Mouse (Mus musculus) kidney, postnatal 0 days (tissue): Measurements from ENCODE around the gene Pmm1. TPM values are rescaled to one million over a fixed set of nuclear protein-coding genes. Genes with fewer than 3 reads are reported as not detected.
A peak's percentile ranks its signal among the peaks of the same experiment; 100 is the strongest.

Experiments
- ATAC-seq: fragments of 200-750 bp; cut with Nextera tagmentation; replicated peaks from 2 replicates; pipeline ENCODE4 v1.8.0; 2017; ENCODE audit warnings: low read depth, moderate number of reproducible peaks, moderate TSS enrichment, moderate library complexity; ENCODE audit not compliant: low FRiP score
- DNase-seq: peaks from one replicate; pipeline ENCODE4 v3.0.0-alpha.2; 2016; ENCODE audit warnings: low spot score
- H3K27ac ChIP-seq: fragments of 300-500 bp; sonication (generic); 2 replicates; pipeline ENCODE4 v1.5.1; 2014; ENCODE audit warnings: mild to moderate bottlenecking
- H3K27me3 ChIP-seq: fragments of 300-500 bp; sonication (generic); 2 replicates; pipeline ENCODE4 v1.6.1; 2014; ENCODE audit warnings: low read length, mixed read lengths; ENCODE audit not compliant: insufficient read depth
- H3K36me3 ChIP-seq: fragments of 300-500 bp; sonication (generic); 2 replicates; pipeline ENCODE4 v1.6.1; 2014; ENCODE audit warnings: low read length, mixed read lengths; ENCODE audit not compliant: insufficient read depth
- H3K4me1 ChIP-seq: fragments of 300-500 bp; sonication (generic); replicated peaks from 2 replicates; pipeline ENCODE4 v1.6.1; 2014; ENCODE audit warnings: antibody characterized with exemption, low read length, mixed read lengths; ENCODE audit not compliant: insufficient read depth
- H3K4me2 ChIP-seq: fragments of 300-500 bp; sonication (generic); 2 replicates; pipeline ENCODE4 v1.6.1; 2014; ENCODE audit warnings: mild to moderate bottlenecking, low read length, moderate library complexity, mixed read lengths
- H3K4me3 ChIP-seq: fragments of 300-500 bp; sonication (generic); replicated peaks from 2 replicates; pipeline ENCODE4 v1.5.1; 2014; ENCODE audit warnings: low read depth, low read length
- H3K9ac ChIP-seq: fragments of 300-500 bp; sonication (generic); 2 replicates; pipeline ENCODE4 v1.6.1; 2014; ENCODE audit warnings: low read depth, low read length
- H3K9me3 ChIP-seq: fragments of 300-500 bp; sonication (generic); replicated peaks from 2 replicates; pipeline ENCODE4 v1.6.1; 2016; ENCODE audit warnings: low read length, inconsistent platforms, mixed read lengths
- CTCF ChIP-seq: IDR thresholded peaks from 2 replicates; pipeline ENCODE4 v1.5.1; 2016; ENCODE audit warnings: antibody characterized with exemption, low read depth, mild to moderate bottlenecking, moderate library complexity
- WGBS: fragments of 180-500 bp; shearing (Covaris S2); extraction: QIAGEN DNeasy Blood & Tissue Kit; methylation state at CpG from one replicate; pipeline ENCODE4 v1.1.7; 2014; 5-methylcytosine and 5-hydroxymethylcytosine counted together
- polyA plus RNA-seq: library from polyadenylated mRNA; unstranded; fragments of >200 nt; fragmentation: Nextera tagmentation; extraction: Ambion mirVana; gene quantifications from 2 replicates; pipeline ENCODE4 v1.2.1, GENCODE M21; 2015

Pmm1 gene
- polyA plus RNA-seq, 1 experiment from 2014 or later, result 27.1 TPM

DNA sequence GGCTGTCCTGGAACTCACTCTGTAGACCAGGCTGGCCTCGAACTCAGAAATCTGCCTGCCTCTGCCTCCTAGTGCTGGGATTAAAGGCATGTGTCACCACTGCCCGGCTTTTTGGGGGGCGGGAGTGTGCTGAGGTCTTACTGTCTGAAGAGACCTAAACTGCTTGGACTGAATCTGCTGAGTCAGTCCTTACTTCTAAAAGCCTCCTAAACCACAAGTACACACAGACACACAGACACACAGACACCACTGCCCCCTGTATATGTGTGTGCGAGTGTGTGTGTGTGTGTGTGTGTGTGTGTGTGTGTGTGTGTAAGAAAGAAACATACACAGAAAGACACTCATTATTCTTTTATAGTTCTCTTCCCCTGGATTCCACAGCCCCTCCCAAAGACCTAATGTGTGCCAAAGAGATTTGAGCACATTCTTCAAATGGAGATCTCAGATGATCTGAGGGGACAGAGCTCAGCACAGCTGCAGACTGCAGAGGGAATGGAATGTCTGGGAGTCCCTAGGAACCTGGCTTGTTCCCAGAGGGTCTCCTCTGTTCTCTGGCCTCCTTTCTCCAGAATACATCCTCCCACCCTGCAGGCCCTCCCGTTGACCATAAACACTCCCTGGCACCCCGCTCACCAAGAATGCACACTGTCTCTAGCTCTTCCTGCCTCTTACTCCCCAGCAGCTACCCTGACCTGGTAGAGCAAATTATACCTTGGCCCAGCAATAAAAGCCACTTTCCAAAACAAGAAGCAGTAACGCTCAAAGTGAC lies 24.7 kb downstream of the Pmm1 start:
- Histone ChIP-seq H3K27ac (peak overlapping the region; percentile 87), H3K4me2 (peak overlapping the region; percentile 63), H3K27me3 (no peaks in the 10 kb centered on the region), H3K4me1 (peaks cover 25% of the 10 kb centered on the region), H3K36me3 (no peaks in the 10 kb centered on the region), H3K9ac (0 out of 2 replicates have a peak overlapping the region, but pooled peaks have one; percentile 56), H3K9me3 (no peaks in the 10 kb centered on the region), H3K4me3 (peak overlapping the region; percentile 42)
- ATAC-seq (0 out of 2 replicates have a peak, but pooled peaks have one; percentile 0), DNase-seq (peak; percentile 77)
- TF ChIP-seq CTCF, result no peak
- WGBS, result 52% methylated on average over 7 of the region's 7 CpGs

GRCm38 (mm10) chr15:81933986-81934385 lies 26.7 kb downstream of the Pmm1 start:
- Histone ChIP-seq H3K4me2 (no peak overlapping the region), H3K4me3 (no peak overlapping the region), H3K9me3 (no peaks in the 10 kb centered on the region), H3K4me1 (peaks cover 25% of the 10 kb centered on the region), H3K27me3 (no peaks in the 10 kb centered on the region), H3K9ac (no peak overlapping the region), H3K27ac (no peak overlapping the region), H3K36me3 (no peaks in the 10 kb centered on the region)
- no peak for TF ChIP-seq CTCF
- 92% methylated on average over 1 of the region's 1 CpGs for WGBS
- no peak for ATAC-seq
- DNase-seq, result no peak

DNA sequence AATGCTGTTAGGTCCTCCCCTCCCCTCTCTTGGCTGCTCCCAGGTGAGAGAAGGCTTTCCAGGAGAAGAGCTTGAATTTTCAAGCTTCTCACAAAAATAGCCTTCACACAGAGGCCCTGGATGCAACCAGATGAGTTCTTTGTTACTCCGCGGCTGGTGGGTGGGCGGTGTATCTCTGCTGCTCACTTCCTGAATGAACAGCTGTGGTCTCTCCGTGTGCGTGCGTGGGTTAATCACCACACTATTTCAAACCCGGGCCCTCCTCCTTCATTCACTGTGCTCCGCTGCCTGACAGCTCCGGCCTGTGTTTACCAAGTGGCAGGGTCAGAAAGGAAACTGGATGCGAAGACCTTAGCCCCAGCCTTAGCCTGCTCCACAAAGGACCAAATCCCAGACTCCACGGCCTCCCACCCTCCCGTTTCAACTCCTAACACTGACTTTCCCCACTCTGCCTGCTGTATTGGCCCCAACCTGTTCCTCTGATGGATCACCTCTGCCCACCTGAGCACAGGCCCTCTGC lies 27.7 kb downstream of the Pmm1 start:
- H3K4me2 ChIP-seq, result peak overlapping the region; percentile 23; the same call in 1 of the 2 replicates
- H3K9ac ChIP-seq, result peak overlapping the region; percentile 27; the same call in 1 of the 2 replicates
- no peaks in the 10 kb centered on the region for H3K27me3 ChIP-seq
- H3K36me3 ChIP-seq, result no peaks in the 10 kb centered on the region
- H3K27ac ChIP-seq, result peak overlapping the region; percentile 77
- H3K9me3 ChIP-seq, result no peaks in the 10 kb centered on the region
- peak; percentile 45; the same call in 1 of the 2 replicates for ATAC-seq
- H3K4me3 ChIP-seq, result no peak overlapping the region
- DNase-seq, result peak; percentile 93
- TF ChIP-seq CTCF, result no peak
- peaks cover 29% of the 10 kb centered on the region for H3K4me1 ChIP-seq
- WGBS, result 12% methylated on average over 12 of the region's 12 CpGs

DNA sequence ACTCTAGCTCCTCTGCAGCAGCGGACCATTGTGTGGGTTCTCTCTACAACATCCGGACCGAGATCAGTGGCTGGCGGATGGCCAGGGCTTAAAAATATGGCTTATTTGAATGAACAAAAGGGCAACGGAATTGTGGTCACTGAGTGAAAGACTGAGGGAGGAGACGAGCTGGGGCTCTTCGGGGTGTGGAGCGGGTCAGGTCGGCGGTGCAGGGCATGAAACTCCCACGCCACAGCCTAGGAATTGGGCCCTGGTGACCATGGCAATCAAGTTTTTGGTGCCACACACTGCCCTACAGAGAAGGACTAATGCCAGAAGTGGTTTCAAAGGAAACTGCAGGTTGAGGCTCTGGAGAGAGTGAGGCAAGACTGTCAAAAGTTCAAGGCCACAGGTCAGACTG lies 32.5 kb downstream of the Pmm1 start:
- peak overlapping the region; percentile 86 for H3K27ac ChIP-seq
- H3K9ac ChIP-seq, result peak overlapping the region; percentile 23; the same call in 1 of the 2 replicates
- no peaks in the 10 kb centered on the region for H3K9me3 ChIP-seq
- DNase-seq, result peak; percentile 79
- no peaks in the 10 kb centered on the region for H3K27me3 ChIP-seq
- H3K4me2 ChIP-seq, result peak overlapping the region; percentile 37
- H3K4me3 ChIP-seq, result no peak overlapping the region
- no peak for ATAC-seq
- peaks cover 32% of the 10 kb centered on the region for H3K4me1 ChIP-seq
- H3K36me3 ChIP-seq, result no peaks in the 10 kb centered on the region
- no peak for TF ChIP-seq CTCF
- 9% methylated on average over 11 of the region's 11 CpGs for WGBS

DNA sequence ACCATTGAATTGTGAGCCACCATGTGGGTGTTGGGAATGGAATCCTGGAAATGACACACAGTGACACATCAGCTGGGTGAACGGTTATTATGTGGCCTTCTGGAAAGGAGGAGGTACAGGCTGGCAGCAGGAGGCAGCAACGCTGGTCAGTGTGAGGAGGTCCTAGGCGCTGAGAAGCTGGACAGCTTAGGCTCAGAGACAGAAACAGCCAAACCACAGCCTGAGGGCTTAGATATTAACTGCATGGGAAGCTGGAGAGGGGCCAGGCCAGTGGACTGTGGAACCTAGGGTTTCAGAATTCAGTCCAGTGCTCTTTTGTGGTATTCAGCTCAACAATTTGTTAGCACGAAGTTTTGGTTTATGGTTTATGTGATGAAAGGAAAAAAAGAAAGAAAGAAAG lies 33.0 kb downstream of the Pmm1 start:
- no peaks in the 10 kb centered on the region for H3K27me3 ChIP-seq
- ATAC-seq (peak; percentile 42; the same call in 1 of the 2 replicates), DNase-seq (peak; percentile 75)
- H3K9ac ChIP-seq, result no peak overlapping the region
- TF ChIP-seq CTCF, result no peak
- no peaks in the 10 kb centered on the region for H3K36me3 ChIP-seq
- WGBS, result 18% methylated on average over 4 of the region's 4 CpGs
- no peak overlapping the region for H3K4me3 ChIP-seq
- H3K4me1 ChIP-seq, result peaks cover 26% of the 10 kb centered on the region
- H3K27ac ChIP-seq, result peak overlapping the region; percentile 86
- H3K9me3 ChIP-seq, result no peaks in the 10 kb centered on the region
- H3K4me2 ChIP-seq, result peak overlapping the region; percentile 37; the same call in 1 of the 2 replicates

- no peak for DNase-seq
- no peak for ATAC-seq
- no peak overlapping the region for H3K9ac ChIP-seq
- no peak overlapping the region for H3K4me3 ChIP-seq
- H3K9me3 ChIP-seq, result no peaks in the 10 kb centered on the region
- TF ChIP-seq CTCF, result no peak
- no peaks in the 10 kb centered on the region for H3K27me3 ChIP-seq
- peaks cover 25% of the 10 kb centered on the region for H3K4me1 ChIP-seq
- no peaks in the 10 kb centered on the region for H3K36me3 ChIP-seq
- no peak overlapping the region for H3K27ac ChIP-seq
- peak overlapping the region; percentile 25; the same call in 1 of the 2 replicates for H3K4me2 ChIP-seq
- 34% methylated on average over 9 of the region's 9 CpGs for WGBS
These were observed 34.3 kb downstream of the Pmm1 start for GRCm38 (mm10) chr15:81926446-81926822.
